Mouse (Mus musculus) small intestine, adult 2 months (tissue): ENCODE measurements around the gene Dnajc1. TPM values are rescaled to one million over a fixed set of nuclear protein-coding genes. Genes with fewer than 3 reads are reported as not detected.

Source experiments
- H3K27ac ChIP-seq: fragments of 200-500 bp; 2 replicates; pipeline ENCODE4 v1.5.1; 2012; ENCODE audit warnings: low read depth, low read length, control low read depth, inconsistent platforms; ENCODE audit not compliant: insufficient read depth
- H3K27me3 ChIP-seq: fragments of 200-500 bp; 2 replicates; pipeline ENCODE4 v1.6.1; 2012; ENCODE audit warnings: mild to moderate bottlenecking, moderate library complexity, low read length, inconsistent platforms; ENCODE audit not compliant: control insufficient read depth, insufficient read depth
- H3K36me3 ChIP-seq: fragments of 200-500 bp; 2 replicates; pipeline ENCODE4 v1.6.1; 2012; ENCODE audit warnings: mild to moderate bottlenecking, low read length, control low read depth, inconsistent platforms; ENCODE audit not compliant: control insufficient read depth, insufficient read depth
- H3K4me1 ChIP-seq: fragments of 200-500 bp; 2 replicates; pipeline ENCODE4 v1.6.1; 2012; ENCODE audit warnings: low read length, inconsistent platforms, mixed read lengths; ENCODE audit not compliant: control insufficient read depth, insufficient read depth, insufficient read length
- H3K4me3 ChIP-seq: fragments of 200-500 bp; 2 replicates; pipeline ENCODE4 v1.5.1; 2012; ENCODE audit warnings: low read depth, mild to moderate bottlenecking, control low read depth, inconsistent platforms, low read length, moderate library complexity
- CTCF ChIP-seq: fragments of 200-500 bp; IDR thresholded peaks from 2 replicates; pipeline ENCODE4 v1.5.1; 2012; ENCODE audit warnings: low read depth, mild to moderate bottlenecking, control low read depth, inconsistent platforms, low read length, moderate library complexity, mixed read lengths; ENCODE audit not compliant: insufficient replicate concordance, insufficient read length; ENCODE audit errors: extremely low read depth
- POLR2A ChIP-seq: fragments of 200-500 bp; IDR thresholded peaks from 2 replicates; pipeline ENCODE4 v1.6.1; 2012; ENCODE audit warnings: low read depth, mild to moderate bottlenecking, control low read depth, inconsistent platforms, low read length, moderate library complexity
- WGBS: fragments of 180-500 bp; shearing (Covaris S2); methylation state at CpG from one replicate; pipeline ENCODE4 v1.1.7; 2018; 5-methylcytosine and 5-hydroxymethylcytosine counted together
- polyA plus RNA-seq: library from polyadenylated mRNA; depleted of rRNA; stranded (reverse); fragments of >200 nt; gene quantifications from 2 replicates; pipeline ENCODE4 v1.2.3, GENCODE M21; 2012

The Dnajc1 gene
- polyA plus RNA-seq, 1 experiment = 25.2 TPM

GRCm38 (mm10) chr2:18201820-18202462, 190.7 kb downstream of the Dnajc1 start:
- Histone ChIP-seq H3K27ac (no peak overlapping the region), H3K36me3 (peaks cover 52% of the 10 kb centered on the region), H3K4me3 (no peak overlapping the region), H3K4me1 (no peaks in the 10 kb centered on the region), H3K27me3 (no peaks in the 10 kb centered on the region)
- TF ChIP-seq POLR2A = no peak
- no peak for TF ChIP-seq CTCF
- WGBS = 93% methylated on average over 1 of the region's 1 CpGs

DNA sequence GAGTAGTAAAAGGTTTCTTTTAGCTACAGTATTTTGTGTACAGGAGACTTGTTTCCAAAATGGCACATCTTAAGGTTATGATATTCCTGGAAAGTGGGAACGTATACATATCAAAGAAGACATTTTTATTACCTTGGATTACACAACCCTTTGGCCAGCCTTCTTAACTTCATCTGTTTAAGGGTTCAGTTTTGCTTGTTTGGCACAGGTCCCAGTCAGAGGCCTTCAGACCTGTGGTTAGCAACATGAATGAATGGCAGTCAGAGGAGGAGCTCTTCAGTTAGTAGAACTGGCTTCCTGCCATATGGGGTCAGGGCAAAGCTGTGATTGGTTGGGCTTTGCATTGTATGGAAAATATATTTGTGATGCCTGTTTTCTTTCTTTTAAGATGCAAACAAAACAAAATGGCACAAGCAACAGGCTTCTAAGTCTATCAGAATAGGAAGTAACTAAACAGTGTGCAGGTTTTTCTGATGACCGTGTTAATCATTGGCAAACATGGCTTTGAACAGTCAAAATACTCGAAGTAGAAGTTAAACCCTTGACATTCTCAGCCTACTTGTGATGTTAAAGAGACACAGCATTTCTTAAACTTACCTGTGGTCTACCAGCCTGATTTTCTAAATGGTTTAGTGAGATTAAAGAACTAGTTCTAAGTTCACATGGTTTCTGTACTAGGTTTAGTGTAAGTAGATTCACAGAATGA, 196.8 kb downstream of the Dnajc1 start:
- 17% methylated on average over 3 of the region's 3 CpGs for WGBS
- H3K4me3 ChIP-seq = no peak overlapping the region
- H3K27me3 ChIP-seq = no peaks in the 10 kb centered on the region
- H3K4me1 ChIP-seq = no peaks in the 10 kb centered on the region
- H3K27ac ChIP-seq = no peak overlapping the region
- TF ChIP-seq CTCF = no peak
- no peak for TF ChIP-seq POLR2A
- H3K36me3 ChIP-seq = peaks cover 36% of the 10 kb centered on the region

DNA sequence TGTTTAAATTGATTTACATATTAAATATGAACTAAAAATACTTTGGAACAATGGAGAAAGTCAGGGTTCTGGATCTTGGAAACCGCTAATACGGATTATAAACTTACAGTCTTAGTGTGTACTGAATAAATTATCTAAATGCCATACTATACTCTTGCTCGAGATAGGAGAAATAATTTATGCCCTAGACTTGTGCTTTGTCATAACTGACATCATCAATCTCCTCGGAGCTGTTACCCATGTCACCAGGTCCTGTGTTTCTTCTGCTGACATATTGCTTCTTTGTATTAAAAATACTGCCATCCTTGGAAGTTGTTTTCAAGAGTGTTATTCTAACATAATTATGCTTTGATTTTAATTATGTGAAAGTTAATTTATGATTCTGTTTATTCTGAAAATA, 197.3 kb downstream of the Dnajc1 start:
- no peaks in the 10 kb centered on the region for H3K4me1 ChIP-seq
- no peaks in the 10 kb centered on the region for H3K27me3 ChIP-seq
- no peak overlapping the region for H3K4me3 ChIP-seq
- 73% methylated on average over 4 of the region's 4 CpGs for WGBS
- no peak overlapping the region for H3K27ac ChIP-seq
- H3K36me3 ChIP-seq = peaks cover 34% of the 10 kb centered on the region
- TF ChIP-seq POLR2A = no peak
- no peak for TF ChIP-seq CTCF

GRCm38 (mm10) chr2:18188367-18188766, 204.3 kb downstream of the Dnajc1 start:
- H3K4me1 ChIP-seq = no peaks in the 10 kb centered on the region
- 95% methylated on average over 2 of the region's 2 CpGs for whole genome bisulfite sequencing
- TF ChIP-seq CTCF (no peak), POLR2A (no peak)
- H3K27ac ChIP-seq = no peak overlapping the region
- peaks cover 29% of the 10 kb centered on the region for H3K36me3 ChIP-seq
- no peaks in the 10 kb centered on the region for H3K27me3 ChIP-seq
- no peak overlapping the region for H3K4me3 ChIP-seq

DNA sequence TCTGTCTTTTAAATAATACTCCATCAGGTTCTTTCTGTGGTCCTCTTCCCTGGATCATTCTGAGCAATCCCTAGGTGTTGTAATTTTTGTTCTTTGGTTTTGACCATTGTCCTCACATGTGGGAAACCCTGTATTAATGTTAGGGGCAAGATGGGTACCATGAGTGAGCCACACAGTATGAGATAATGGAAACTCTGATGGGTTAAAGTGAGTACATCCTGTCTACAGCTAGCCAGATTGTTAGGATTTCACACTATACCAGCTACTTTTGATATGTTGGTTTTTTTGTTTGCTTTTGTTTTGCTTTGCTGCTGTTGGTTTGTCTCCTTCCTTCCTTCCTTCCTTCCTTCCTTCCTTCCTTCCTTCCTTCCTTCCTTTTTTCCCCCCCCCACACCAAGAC, 209.6 kb downstream of the Dnajc1 start:
- TF ChIP-seq CTCF (no peak), POLR2A (no peak)
- no peaks in the 10 kb centered on the region for H3K4me1 ChIP-seq
- no peaks in the 10 kb centered on the region for H3K27me3 ChIP-seq
- H3K4me3 ChIP-seq = no peak overlapping the region
- no peak overlapping the region for H3K27ac ChIP-seq
- peaks cover 35% of the 10 kb centered on the region for H3K36me3 ChIP-seq

DNA sequence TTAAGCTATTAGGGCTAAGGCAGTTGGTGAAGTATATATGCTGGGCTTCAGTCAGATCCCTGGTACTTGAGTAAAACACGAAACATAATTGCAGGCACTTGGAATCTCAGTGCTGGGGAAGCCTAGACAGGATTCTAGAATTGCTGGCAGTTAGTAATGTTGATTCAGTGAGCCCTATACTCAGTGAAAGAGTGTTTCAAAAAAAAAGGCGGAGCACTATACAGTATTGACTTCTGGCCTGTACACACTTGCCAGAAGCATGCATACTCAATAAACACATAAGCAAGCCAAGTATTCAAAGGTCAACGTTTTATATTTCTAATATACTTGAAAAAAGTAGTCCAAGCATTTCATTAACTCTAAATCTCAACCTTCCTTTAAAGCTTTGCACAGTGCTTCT, 211.0 kb downstream of the Dnajc1 start:
- TF ChIP-seq POLR2A = no peak
- no peak for TF ChIP-seq CTCF
- no peak overlapping the region for H3K4me3 ChIP-seq
- H3K27me3 ChIP-seq = no peaks in the 10 kb centered on the region
- 61% methylated on average over 3 of the region's 3 CpGs for WGBS
- no peak overlapping the region for H3K27ac ChIP-seq
- peaks cover 29% of the 10 kb centered on the region for H3K36me3 ChIP-seq
- H3K4me1 ChIP-seq = no peaks in the 10 kb centered on the region

- WGBS = 95% methylated on average over 5 of the region's 5 CpGs
- Histone ChIP-seq H3K4me3 (no peak overlapping the region), H3K36me3 (peaks cover 29% of the 10 kb centered on the region), H3K4me1 (no peaks in the 10 kb centered on the region), H3K27me3 (no peaks in the 10 kb centered on the region), H3K27ac (no peak overlapping the region)
- TF ChIP-seq POLR2A (no peak), CTCF (no peak)
Measured at GRCm38 (mm10) chr2:18180323-18180722, 212.3 kb downstream of the Dnajc1 start.
